Mouse (Mus musculus): Measurements from ENCODE around the gene Fip1l1.

- peak; percentile 75; the same call in 1 of the 2 replicates for TF ChIP-seq POLR2A (IDR thresholded peaks at IDR 0.05; ENCODE audit: borderline replicate concordance, control insufficient read depth, low read depth, low read length)
- 0 out of 2 replicates have a peak, but pooled peaks have one; percentile 1 for TF ChIP-seq CTCF (IDR thresholded peaks at IDR 0.05; ENCODE audit: control insufficient read depth, insufficient read depth, low read length)
Measured at GRCm38 (mm10) chr5:74535240-74536021, at the start of gene Fip1l1.

Data from bone marrow, adult 2 months (tissue).